Mouse (Mus musculus) adrenal gland, postnatal 36 days (tissue): ENCODE results near the gene Rps26. TPM values are rescaled to one million over a fixed set of nuclear protein-coding genes. Genes with fewer than 3 reads are reported as not detected.

Source experiments
- microRNA-seq: library from miRNA; unstranded; fragments of <30 nt; microRNA quantifications from one replicate; pipeline ENCODE4 v1.2.0, GENCODE M21; 2021
- total RNA-seq, 2 experiments: library from RNA; stranded (reverse); gene quantifications; 2 replicates each; pipeline ENCODE4 v1.2.3; 2021

Gene Rps26
- total RNA-seq, 2 experiments from 2014 or later, result 697 to 707 TPM

Small RNAs within 50 kb of the gene (microRNA-seq; reads per million reads assigned to microRNA genes)
- not detected for gene Mir6917

Other genes with a start within 250 kb of the Rps26 start
- 10 to 100 TPM; 56.4 to 70.6 TPM for gene Ankrd52, start 249.6 kb downstream of the Rps26 start, total RNA-seq
- gene Slc39a5, start 225.5 kb downstream of the Rps26 start, total RNA-seq, result not detected
- 10 to 100 TPM; 71.4 to 73.6 TPM for gene Nabp2, start 215.3 kb downstream of the Rps26 start, total RNA-seq
- 10 to 100 TPM; 44.4 to 45.9 TPM for gene Rnf41, start 215.1 kb downstream of the Rps26 start, total RNA-seq
- gene Smarcc2, start 167.5 kb downstream of the Rps26 start, total RNA-seq, result 100 to 1,000 TPM in 1 of 2 experiments, 10 to 100 TPM in 1; 97.5 to 104 TPM
- 100 to 1,000 TPM; 812 to 946 TPM for gene Myl6, start 132.6 kb downstream of the Rps26 start, total RNA-seq
- 1 to 10 TPM; 5.6 to 6.1 TPM for gene Myl6b, start 128.1 kb downstream of the Rps26 start, total RNA-seq
- gene Esyt1, start 100.9 kb downstream of the Rps26 start, total RNA-seq, result 10 to 100 TPM; 22.7 to 28.8 TPM
- 10 to 100 TPM; 11.9 to 15.2 TPM for gene Zc3h10, start 79.0 kb downstream of the Rps26 start, total RNA-seq
- 1,000 to 10,000 TPM; 2,845 to 2,862 TPM for gene Rpl41, start 77.4 kb downstream of the Rps26 start, total RNA-seq
- gene Pa2g4, start 60.8 kb downstream of the Rps26 start, total RNA-seq, result 10 to 100 TPM; 83.1 to 89.4 TPM
- gene Erbb3, start 37.1 kb downstream of the Rps26 start, total RNA-seq, result 1 to 10 TPM; 2.2 to 2.3 TPM
- 1 to 10 TPM; 1.5 to 2.2 TPM for gene Ikzf4, start 19.2 kb upstream of the Rps26 start, total RNA-seq
- gene Suox, start 47.3 kb upstream of the Rps26 start, total RNA-seq, result 10 to 100 TPM; 24.1 to 24.3 TPM
- gene Rab5b, start 69.5 kb upstream of the Rps26 start, total RNA-seq, result 100 to 1,000 TPM; 111 to 125 TPM
- 1 to 10 TPM in 1 of 2 experiments, under 1 TPM in 1; 0.82 to 1.4 TPM for gene Pmel, start 77.4 kb upstream of the Rps26 start, total RNA-seq
- 10 to 100 TPM; 17.4 to 19.7 TPM for gene Cdk2, start 78.3 kb upstream of the Rps26 start, total RNA-seq
- gene Dgka, start 118.1 kb upstream of the Rps26 start, total RNA-seq, result 10 to 100 TPM; 16.2 to 20.2 TPM
- 10 to 100 TPM; 20.8 to 21.9 TPM for gene Pym1, start 121.1 kb upstream of the Rps26 start, total RNA-seq
- 10 to 100 TPM; 39.7 to 57.0 TPM for gene Mmp19, start 164.2 kb upstream of the Rps26 start, total RNA-seq
- 10 to 100 TPM; 60.1 to 77.1 TPM for gene Dnajc14, start 177.3 kb upstream of the Rps26 start, total RNA-seq
- gene Tmem198b, start 177.6 kb upstream of the Rps26 start, total RNA-seq, result 1 to 10 TPM; 7.6 to 8.9 TPM
- gene Sarnp, start 190.6 kb upstream of the Rps26 start, total RNA-seq, result 10 to 100 TPM; 50.4 to 60.8 TPM
- 10 to 100 TPM; 41.8 to 43.8 TPM for gene Ormdl2, start 194.9 kb upstream of the Rps26 start, total RNA-seq